Comparison of ENCODE assay signal across 8 mouse cellular contexts in the genomic region with DNA sequence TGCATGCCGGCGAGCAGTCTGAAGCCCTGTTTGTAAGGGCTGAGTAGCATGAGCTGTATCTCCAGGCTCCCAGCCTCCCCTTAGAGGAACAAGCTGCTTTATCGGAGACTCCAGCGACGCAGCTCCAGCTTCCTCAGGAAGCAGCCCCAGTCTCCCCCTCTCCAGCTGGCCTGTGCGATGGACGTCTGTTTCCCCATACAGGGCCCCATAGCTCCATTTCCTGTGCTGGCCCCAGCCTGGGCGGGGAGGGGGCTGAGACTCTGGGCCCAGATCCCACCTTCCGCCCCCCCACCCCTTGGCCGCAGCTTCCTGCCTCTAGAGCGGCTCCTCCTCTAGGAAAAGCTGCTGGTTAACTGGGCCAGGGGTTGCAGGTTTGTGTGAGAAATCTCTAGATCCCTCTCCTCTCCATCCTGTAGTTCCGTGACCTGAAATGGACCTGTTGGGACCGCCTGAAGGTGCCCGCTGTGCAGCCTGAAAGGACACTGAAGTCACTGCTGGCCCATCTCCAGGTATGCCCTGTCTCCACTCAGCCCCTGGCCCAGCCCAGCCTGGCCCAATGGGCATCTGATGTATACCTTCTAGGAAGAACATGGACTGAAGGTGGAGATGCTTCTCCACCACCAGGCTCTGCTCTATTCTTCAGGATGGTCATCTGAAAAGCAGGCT. TPM values are rescaled to one million over a fixed set of nuclear protein-coding genes. Genes with fewer than 3 reads are reported as not detected.
DNase-seq lines count a peak whose midpoint lies in the region; ATAC-seq and TF ChIP-seq lines count a peak whose summit lies in the region.

A gene (plus strand): TSS at position 378 of the 666 bp plus-strand sequence.

- peak; percentile 52 to 61 for DNase-seq in frontal cortex, postnatal 10 days (ENCODE audit: low spot score in 2 of 2)
- no peak for DNase-seq in frontal cortex, postnatal 14 days (ENCODE audit: low spot score in 2 of 2)
- DNase-seq in embryo, embryonic 10 days (ENCODE audit: low spot score), result peak; percentile 79
- peak; percentile 84 for DNase-seq in liver, embryonic 11.5 days (ENCODE audit: low spot score)
- DNase-seq in midbrain, postnatal 0 days (ENCODE audit: low spot score), result peak; percentile 47
- peak; percentile 69 for DNase-seq in thymus, adult 2 months

- no peak for TF ChIP-seq POLR2A in thymus, adult 2 months (IDR thresholded peaks at IDR 0.05; ENCODE audit: control insufficient read depth, extremely low read depth, insufficient read depth, low read length, poor library complexity)

- peak; percentile 52 for ATAC-seq in granulocyte monocyte progenitor cell, adult 5-6 weeks (replicated peaks; ENCODE audit: poor library complexity, severe bottlenecking)
- peak; percentile 41; the same call in 1 of the 2 replicates for ATAC-seq in intestine, postnatal 0 days
- peak; percentile 84 for ATAC-seq in liver, embryonic 11.5 days (replicated peaks; ENCODE audit: low FRiP score)
- ATAC-seq in midbrain, postnatal 0 days (ENCODE audit: low FRiP score), result no peak

- H3K4me3 ChIP-seq in intestine, postnatal 0 days (ENCODE audit: low read depth, low read length), result peak within 1 kb of the TSS; percentile 29
- peak within 1 kb of the TSS; percentile 83 for H3K4me3 ChIP-seq in liver, embryonic 11.5 days (ENCODE audit: low read depth, low read length)
- H3K4me3 ChIP-seq in midbrain, postnatal 0 days (ENCODE audit: low read depth, low read length), result no peak within 1 kb of the TSS
- H3K4me3 ChIP-seq in thymus, adult 2 months (ENCODE audit: control insufficient read depth, insufficient read depth, low read length), result no peak within 1 kb of the TSS

- peaks cover 35% of the 10 kb centered on the region for H3K36me3 ChIP-seq in intestine, postnatal 0 days (ENCODE audit: control insufficient read depth, insufficient read depth)
- H3K36me3 ChIP-seq in liver, embryonic 11.5 days (ENCODE audit: control insufficient read depth, insufficient read depth, low read length), result peaks cover 15% of the 10 kb centered on the region
- 0 out of 2 replicates have a peak, but pooled peaks cover 3% of the 10 kb centered on the region for H3K36me3 ChIP-seq in midbrain, postnatal 0 days (ENCODE audit: insufficient read depth, low read length)
- H3K36me3 ChIP-seq in thymus, adult 2 months (ENCODE audit: control insufficient read depth, insufficient read depth, low read length), result peaks cover 14% of the 10 kb centered on the region

- H3K9me3 ChIP-seq in intestine, postnatal 0 days (ENCODE audit: control insufficient read depth), result no peaks in the 10 kb centered on the region
- H3K9me3 ChIP-seq in liver, embryonic 11.5 days (ENCODE audit: control insufficient read depth, low read length), result no peaks in the 10 kb centered on the region
- no peaks in the 10 kb centered on the region for H3K9me3 ChIP-seq in midbrain, postnatal 0 days (ENCODE audit: low read length)

- no peaks in the 10 kb centered on the region for H3K27me3 ChIP-seq in intestine, postnatal 0 days (replicated peaks; ENCODE audit: control insufficient read depth, insufficient read depth, low read length)
- H3K27me3 ChIP-seq in liver, embryonic 11.5 days (replicated peaks; ENCODE audit: control insufficient read depth, insufficient read depth, low read length), result no peaks in the 10 kb centered on the region; the same call in 1 of the 2 replicates
- 0 out of 2 replicates have a peak, but pooled peaks cover 4% of the 10 kb centered on the region for H3K27me3 ChIP-seq in midbrain, postnatal 0 days (ENCODE audit: insufficient read depth, low read length)
- no peaks in the 10 kb centered on the region for H3K27me3 ChIP-seq in thymus, adult 2 months (ENCODE audit: control insufficient read depth, insufficient read depth, low read length)

- H3K4me1 ChIP-seq in intestine, postnatal 0 days (replicated peaks; ENCODE audit: control insufficient read depth, insufficient read depth, low read length), result 0 out of 2 replicates have a peak, but pooled peaks cover 2% of the 10 kb centered on the region
- peaks cover 54% of the 10 kb centered on the region for H3K4me1 ChIP-seq in liver, embryonic 11.5 days (replicated peaks; ENCODE audit: control insufficient read depth, insufficient read depth, low read length)
- peaks cover 6% of the 10 kb centered on the region for H3K4me1 ChIP-seq in midbrain, postnatal 0 days (ENCODE audit: insufficient read depth, low read length)
- H3K4me1 ChIP-seq in thymus, adult 2 months (replicated peaks; ENCODE audit: control insufficient read depth, insufficient read depth, low read length), result peaks cover 50% of the 10 kb centered on the region

- 0 out of 2 replicates have a peak within 1 kb of the TSS, but pooled peaks have one; percentile 4 for H3K9ac ChIP-seq in intestine, postnatal 0 days (ENCODE audit: low read depth, low read length)
- peak within 1 kb of the TSS; percentile 90 for H3K9ac ChIP-seq in liver, embryonic 11.5 days (ENCODE audit: low read depth, low read length)
- H3K9ac ChIP-seq in midbrain, postnatal 0 days (replicated peaks; ENCODE audit: low read length, poor library complexity, severe bottlenecking), result no peak within 1 kb of the TSS

- H3K4me2 ChIP-seq in intestine, postnatal 0 days (replicated peaks; ENCODE audit: low read depth), result peak within 1 kb of the TSS; percentile 84
- peak within 1 kb of the TSS; percentile 89 for H3K4me2 ChIP-seq in liver, embryonic 11.5 days
- peak within 1 kb of the TSS; percentile 18; the same call in 1 of the 2 replicates for H3K4me2 ChIP-seq in midbrain, postnatal 0 days (ENCODE audit: low read depth, low read length, poor library complexity, severe bottlenecking)

- TF ChIP-seq CTCF in intestine, postnatal 0 days (IDR thresholded peaks at IDR 0.05; ENCODE audit: low read depth), result no peak
- no peak for TF ChIP-seq CTCF in midbrain, postnatal 0 days (IDR thresholded peaks at IDR 0.05)
- 0 out of 2 replicates have a peak, but pooled peaks have one; percentile 12 for TF ChIP-seq CTCF in thymus, adult 2 months (IDR thresholded peaks at IDR 0.05; ENCODE audit: borderline replicate concordance, control insufficient read depth, extremely low read depth, insufficient read depth, low read length, poor library complexity)

- 43% methylated on average over 14 of the region's 14 CpGs for WGBS in intestine, postnatal 0 days
- WGBS in liver, embryonic 11.5 days, result 11% methylated on average over 14 of the region's 14 CpGs
- 44% methylated on average over 14 of the region's 14 CpGs for WGBS in midbrain, postnatal 0 days
- 7% methylated on average over 14 of the region's 14 CpGs for WGBS in thymus, adult 2 months

- H3K27ac ChIP-seq in intestine, postnatal 0 days (ENCODE audit: low read depth, low read length), result peak within 1 kb of the TSS; percentile 89
- peak within 1 kb of the TSS; percentile 97 for H3K27ac ChIP-seq in liver, embryonic 11.5 days (ENCODE audit: low read depth, low read length)
- peak within 1 kb of the TSS; percentile 34 for H3K27ac ChIP-seq in midbrain, postnatal 0 days (ENCODE audit: low read depth, low read length)
- peak within 1 kb of the TSS; percentile 47 for H3K27ac ChIP-seq in thymus, adult 2 months (ENCODE audit: control insufficient read depth, insufficient read depth, low read length)

RNA-seq across cellular contexts. Expression of the gene that starts here (rescaled TPM):
- 0.47 TPM in 1 of 2 replicates, not detected in the other for total RNA-seq in granulocyte monocyte progenitor cell, adult 5-6 weeks (2014; fragmentation: Nextera tagmentation)
- total RNA-seq in granulocyte monocyte progenitor cell, adult 5-6 weeks (2017), result not detected in 2 replicates
- 0.39 and 0.88 TPM in 2 replicates for polyA plus RNA-seq in intestine, postnatal 0 days (2015; fragmentation: Nextera tagmentation; extraction: Ambion mirVana)
- 2.0 TPM in 2 replicates for polyA plus RNA-seq in liver, embryonic 11.5 days (2014; fragmentation: Nextera tagmentation; extraction: Ambion mirVana)
- 0.55 TPM in 1 of 2 replicates, not detected in the other for total RNA-seq in midbrain, postnatal 0 days (2014; rRNA removed)
- polyA plus RNA-seq in midbrain, postnatal 0 days (2015; fragmentation: Nextera tagmentation; extraction: Ambion mirVana), result 0.33 and 0.48 TPM in 2 replicates
- 0.58 and 0.93 TPM in 2 replicates for polyA plus RNA-seq in thymus, adult 2 months (2012; rRNA removed)

Comparison
In these comparisons a context has a peak if more than half of its experiments do, and no peak if none do; other contexts are left out.
1. DNase-seq: peak in frontal cortex, postnatal 10 days (2 of 2), embryo, embryonic 10 days (single experiment) and liver, embryonic 11.5 days (single experiment); none in frontal cortex, postnatal 14 days (0 of 2).
2. Peak in ATAC-seq in granulocyte monocyte progenitor cell, adult 5-6 weeks; RNA of the gene not detected or under 1 TPM.
3. Peak in ATAC-seq, H3K4me3 ChIP-seq, H3K27ac ChIP-seq, H3K9ac ChIP-seq and H3K4me2 ChIP-seq in intestine, postnatal 0 days; RNA of the gene not detected or under 1 TPM.
4. Peak in DNase-seq, H3K27ac ChIP-seq and H3K4me2 ChIP-seq in midbrain, postnatal 0 days; RNA of the gene not detected or under 1 TPM.
5. Peak in DNase-seq and H3K27ac ChIP-seq in thymus, adult 2 months; RNA of the gene not detected or under 1 TPM.
6. H3K27ac ChIP-seq: peak in every context shown above with its lines; median percentile 97 in liver, embryonic 11.5 days; 89 in intestine, postnatal 0 days; 47 in thymus, adult 2 months; 34 in midbrain, postnatal 0 days.
7. H3K4me2 ChIP-seq: peak in every context shown above with its lines; median percentile 89 in liver, embryonic 11.5 days; 84 in intestine, postnatal 0 days; 18 in midbrain, postnatal 0 days.